18 mouse cellular contexts compared by ENCODE assay signal in the genomic region with DNA sequence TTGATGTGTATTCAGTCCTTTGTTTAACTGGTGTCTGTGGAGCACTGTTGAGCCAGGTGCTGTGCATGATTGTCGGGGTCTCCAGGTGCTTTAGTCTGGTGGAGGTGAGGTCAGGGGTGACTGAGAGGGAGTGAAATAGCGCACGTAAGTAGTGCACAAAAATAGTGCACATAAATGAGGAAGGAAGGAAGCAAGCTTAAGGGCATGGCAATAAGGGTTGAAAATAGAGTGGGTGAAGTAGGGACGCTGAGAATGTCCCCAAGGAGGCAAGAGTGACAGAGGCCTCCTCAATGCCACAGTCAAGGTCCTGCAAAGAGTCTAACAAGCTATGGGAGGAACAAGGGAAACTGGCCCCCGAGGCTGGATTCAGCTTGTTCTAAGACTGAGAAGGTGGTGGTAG. TPM values are rescaled to one million over a fixed set of nuclear protein-coding genes. Genes with fewer than 3 reads are reported as not detected.
DNase-seq lines count a peak whose midpoint lies in the region; ATAC-seq and TF ChIP-seq lines count a peak whose summit lies in the region.
"Had no signal": no experiment of that assay in that cellular context is flagged by ENCODE, and none has a peak within 500 bp of the region (broad histone marks: within the 10 kb centered on the region; RNA-seq: fewer than 3 reads in every experiment).

No protein-coding gene starts in this region.

- H3K27ac ChIP-seq in layer of hippocampus, adult 2 months = peak overlapping the region; percentile 36; the same call in 1 of the 2 replicates
- no peak overlapping the region for H3K27ac ChIP-seq in midbrain, embryonic 15.5 days
- H3K27ac ChIP-seq: embryonic facial prominence, embryonic 12.5 days; forebrain, embryonic 13.5 days; hindbrain, embryonic 13.5 days; hindbrain, postnatal 0 days had no signal

- peaks cover 3% of the 10 kb centered on the region; the same call in 1 of the 2 replicates for H3K4me1 ChIP-seq in midbrain, embryonic 15.5 days
- H3K4me1 ChIP-seq: embryonic facial prominence, embryonic 12.5 days; forebrain, embryonic 13.5 days had no signal

- peak; percentile 67 for ATAC-seq in granulocyte monocyte progenitor cell, adult 5-6 weeks (replicated peaks; ENCODE audit: poor library complexity, severe bottlenecking)
- ATAC-seq in monocyte, adult 5-6 weeks (replicated peaks; ENCODE audit: insufficient number of reproducible peaks, low FRiP score, low TSS enrichment, poor library complexity, severe bottlenecking) = peak; percentile 50; the same call in 1 of the 2 replicates
- ATAC-seq in erythroid progenitor cell, adult 5-6 weeks (replicated peaks; ENCODE audit: low FRiP score, poor library complexity, severe bottlenecking) = no peak
- ATAC-seq in midbrain, embryonic 15.5 days (replicated peaks) = no peak
- ATAC-seq: forebrain, embryonic 13.5 days; forebrain, postnatal 0 days; hindbrain, postnatal 0 days had no signal

- no peak overlapping the region for H3K4me2 ChIP-seq in midbrain, embryonic 15.5 days
- H3K4me2 ChIP-seq: embryonic facial prominence, embryonic 12.5 days; forebrain, embryonic 13.5 days; hindbrain, embryonic 13.5 days had no signal

- no peak for TF ChIP-seq CTCF in layer of hippocampus, adult 2 months (conservative IDR thresholded peaks at IDR 0.05)

- no peak overlapping the region for H3K4me3 ChIP-seq in layer of hippocampus, adult 2 months
- no peak overlapping the region for H3K4me3 ChIP-seq in midbrain, embryonic 15.5 days
- H3K4me3 ChIP-seq: embryonic facial prominence, embryonic 12.5 days; forebrain, embryonic 13.5 days; hindbrain, embryonic 13.5 days had no signal

- H3K9me3 ChIP-seq in midbrain, embryonic 15.5 days = no peaks in the 10 kb centered on the region
- H3K9me3 ChIP-seq: embryonic facial prominence, embryonic 12.5 days; forebrain, embryonic 13.5 days; hindbrain, embryonic 13.5 days had no signal

- no peak for DNase-seq in layer of hippocampus, adult 2 months (ENCODE audit: low spot score in 2 of 2)
- no peak for DNase-seq in layer of hippocampus, adult 18-20 months (ENCODE audit: low spot score in 2 of 2)
- no peak for DNase-seq in right cerebral cortex, postnatal 36 days (ENCODE audit: low spot score in 2 of 2)
- DNase-seq: adrenal gland, adult 2 months; adrenal gland, postnatal 36 days; cerebellum, adult 11-12 months; cerebellum, adult 9-11 months; forebrain, postnatal 0 days; gastrocnemius, postnatal 14 days; heart, postnatal 10 days had no signal

- no peaks in the 10 kb centered on the region for H3K36me3 ChIP-seq in midbrain, embryonic 15.5 days (replicated peaks)
- H3K36me3 ChIP-seq: embryonic facial prominence, embryonic 12.5 days; hindbrain, embryonic 13.5 days had no signal

- no peaks in the 10 kb centered on the region for H3K27me3 ChIP-seq in midbrain, embryonic 15.5 days (replicated peaks)
- H3K27me3 ChIP-seq: embryonic facial prominence, embryonic 12.5 days; forebrain, embryonic 13.5 days; hindbrain, embryonic 13.5 days had no signal

- H3K9ac ChIP-seq in midbrain, embryonic 15.5 days = no peak overlapping the region
- H3K9ac ChIP-seq: embryonic facial prominence, embryonic 12.5 days; forebrain, embryonic 13.5 days; forebrain, postnatal 0 days; hindbrain, embryonic 13.5 days had no signal

- WGBS in midbrain, embryonic 15.5 days = 91% methylated on average over 5 of the region's 5 CpGs

RNA-seq across cellular contexts. Expression of a gene that starts 11.4 kb away (rescaled TPM):
- 10 to 100 TPM; 87.0 to 95.3 TPM for total RNA-seq in layer of hippocampus, adult 2 months (2021)
- total RNA-seq in layer of hippocampus, adult 18-20 months (2021) = 10 to 100 TPM; 80.5 to 90.3 TPM
- total RNA-seq in granulocyte monocyte progenitor cell, adult 5-6 weeks (2014; fragmentation: Nextera tagmentation) = 80.8 and 112 TPM in 2 replicates
- total RNA-seq in granulocyte monocyte progenitor cell, adult 5-6 weeks (2017) = 32.4 and 40.6 TPM in 2 replicates
- 20.5 to 65.1 TPM (median 21.5 TPM) in 3 replicates for total RNA-seq in monocyte, adult 5-6 weeks (2017)
- total RNA-seq in erythroid progenitor cell, adult 5-6 weeks (2015; ENCODE audit: low replicate concordance) = 23.8 and 28.5 TPM in 2 replicates
- total RNA-seq in erythroid progenitor cell, adult 5-6 weeks (2017; ENCODE audit: low replicate concordance) = 3.0 and 7.9 TPM in 2 replicates
- 8.5 and 9.3 TPM in 2 replicates for polyA plus RNA-seq in midbrain, embryonic 15.5 days (2015; fragmentation: Nextera tagmentation; extraction: Ambion mirVana)

Comparison
In these comparisons a context has a peak if more than half of its experiments do, and no peak if none do; other contexts are left out.
1. ATAC-seq: peak in granulocyte monocyte progenitor cell, adult 5-6 weeks (single experiment) and monocyte, adult 5-6 weeks (single experiment); none in erythroid progenitor cell, adult 5-6 weeks (single experiment) and midbrain, embryonic 15.5 days (single experiment).